Mouse (Mus musculus): Measurements from ENCODE around the gene Olfr648.
A peak's percentile ranks its signal among the peaks of the same experiment; 100 is the strongest.

Gene Olfr648

GRCm38 (mm10) chr7:104183292-104183691 lies at the start of gene Olfr648:
Gene Olfr648, minus strand, starts transcription at chr7:104183392.
- no peak for DNase-seq

DNA sequence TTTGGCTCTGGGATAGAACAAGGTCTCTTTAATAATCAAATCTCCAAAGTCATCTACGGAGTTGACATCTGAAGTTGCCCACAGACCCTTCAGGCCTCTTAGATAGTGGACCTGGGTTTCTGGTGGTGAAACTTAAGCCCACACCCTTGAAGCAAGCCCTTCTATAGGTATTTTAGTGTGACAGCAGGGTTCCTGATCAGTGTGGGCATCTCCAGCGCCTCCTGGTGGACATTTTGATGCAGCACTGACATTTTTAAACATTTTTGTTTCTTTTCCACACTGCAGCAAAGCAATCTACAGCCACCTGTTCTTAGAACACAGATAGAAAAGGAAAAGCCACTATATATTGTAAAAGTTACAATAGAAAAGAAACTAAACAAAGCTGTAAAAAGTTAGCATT lies 48.0 kb upstream of the Olfr648 start:
- no peak for DNase-seq

GRCm38 (mm10) chr7:104218701-104219569 lies 35.7 kb upstream of the Olfr648 start, which contains the start of gene Trim6:
Gene Trim6, plus strand, starts transcription at chr7:104218793.
- DNase-seq: peak in 1 of 2 experiments; percentile 16

DNA sequence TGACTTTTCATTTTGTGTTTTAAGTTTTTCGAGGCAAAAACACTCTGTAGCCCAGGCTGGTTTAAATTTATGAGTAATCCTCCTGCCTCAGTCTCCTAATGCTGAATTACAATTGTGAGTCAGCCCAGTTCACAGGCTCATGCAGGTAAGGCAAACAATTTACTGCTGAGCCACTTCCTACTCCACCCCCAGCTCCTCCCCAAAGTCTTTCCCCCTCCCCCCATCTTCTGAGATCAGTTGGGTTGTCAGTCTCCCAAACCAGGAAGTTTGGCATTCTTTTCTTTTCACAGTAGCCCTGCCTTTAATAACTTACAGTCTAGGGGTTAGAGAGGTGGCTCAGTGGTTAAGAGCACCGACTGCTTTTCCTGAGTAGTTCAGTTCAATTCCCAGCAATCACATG lies 34.7 kb upstream of the Olfr648 start:
- DNase-seq: no peak

DNA sequence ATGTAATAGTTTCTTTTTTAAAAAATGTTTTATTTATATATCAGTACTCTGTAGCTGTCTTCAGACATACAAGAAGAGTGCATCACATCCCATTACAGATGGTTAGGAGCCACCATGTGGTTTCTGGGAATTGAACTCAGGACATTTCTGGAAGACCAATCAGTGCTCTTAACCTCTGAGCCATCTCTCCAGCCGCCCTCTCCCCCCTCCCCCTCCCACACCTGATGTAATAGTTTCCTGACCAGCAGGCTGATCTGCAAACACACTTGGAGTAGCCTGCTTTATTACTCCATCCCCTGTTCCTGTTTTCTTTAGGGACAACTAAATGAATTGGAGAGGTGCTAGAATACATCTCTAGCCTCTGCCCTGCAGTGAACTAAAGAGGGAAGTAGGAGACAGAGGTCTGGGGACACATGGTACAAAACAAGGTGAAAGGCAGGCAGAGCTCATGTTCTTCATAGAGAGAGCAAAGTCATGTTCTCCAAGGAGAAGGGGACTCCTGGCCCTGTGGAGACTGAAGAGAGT lies 32.9 kb upstream of the Olfr648 start:
- DNase-seq: no peak

- no peak for DNase-seq
These were observed 23.0 kb upstream of the Olfr648 start for GRCm38 (mm10) chr7:104206197-104206596.

DNA sequence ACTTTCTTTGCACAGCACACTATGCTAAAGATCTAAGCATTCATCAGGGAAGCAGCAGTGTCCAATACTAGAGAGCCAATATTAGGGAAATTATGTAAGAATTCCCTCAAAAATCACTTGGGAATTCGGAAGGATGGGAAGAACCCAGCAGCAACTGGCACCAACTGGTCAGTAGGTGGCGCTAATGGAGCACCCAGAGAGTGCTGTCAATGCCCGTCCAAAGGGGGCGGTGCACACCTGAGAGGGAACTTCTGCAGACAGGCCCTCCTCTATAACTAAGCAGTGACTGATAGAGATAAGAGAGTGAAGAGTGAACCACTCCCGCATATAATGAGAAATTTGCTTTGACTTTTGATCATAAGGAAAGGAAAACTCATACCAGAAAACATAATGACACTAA lies 16.6 kb upstream of the Olfr648 start:
- peak; percentile 29 to 41 for DNase-seq

GRCm38 (mm10) chr7:104195885-104196284 lies 12.7 kb upstream of the Olfr648 start, which contains the start of gene Olfr649:
Gene Olfr649, minus strand, starts transcription at chr7:104195985.
- no peak for DNase-seq

DNA sequence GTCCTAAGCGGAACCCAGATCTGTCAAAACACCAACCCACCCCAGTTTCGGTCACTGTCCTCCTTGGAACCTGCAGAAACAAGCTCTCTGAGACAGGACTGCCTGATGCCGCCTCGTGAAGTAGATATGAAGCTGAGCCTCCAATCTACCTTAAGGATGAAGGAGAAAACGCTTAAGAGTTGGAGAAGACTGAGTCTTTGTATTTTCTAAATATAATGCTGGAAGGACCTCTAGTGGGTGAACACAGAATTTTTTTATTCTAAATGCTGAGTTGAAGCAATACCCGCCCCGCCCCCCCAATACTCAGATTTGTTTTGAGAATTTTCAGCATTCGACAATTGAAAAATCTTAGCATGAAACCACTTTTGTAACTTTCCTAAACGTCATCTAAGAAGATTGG lies 8.1 kb upstream of the Olfr648 start:
- no peak for DNase-seq

GRCm38 (mm10) chr7:104179074-104179473 lies 4.1 kb downstream of the Olfr648 start:
- no peak for DNase-seq

DNA sequence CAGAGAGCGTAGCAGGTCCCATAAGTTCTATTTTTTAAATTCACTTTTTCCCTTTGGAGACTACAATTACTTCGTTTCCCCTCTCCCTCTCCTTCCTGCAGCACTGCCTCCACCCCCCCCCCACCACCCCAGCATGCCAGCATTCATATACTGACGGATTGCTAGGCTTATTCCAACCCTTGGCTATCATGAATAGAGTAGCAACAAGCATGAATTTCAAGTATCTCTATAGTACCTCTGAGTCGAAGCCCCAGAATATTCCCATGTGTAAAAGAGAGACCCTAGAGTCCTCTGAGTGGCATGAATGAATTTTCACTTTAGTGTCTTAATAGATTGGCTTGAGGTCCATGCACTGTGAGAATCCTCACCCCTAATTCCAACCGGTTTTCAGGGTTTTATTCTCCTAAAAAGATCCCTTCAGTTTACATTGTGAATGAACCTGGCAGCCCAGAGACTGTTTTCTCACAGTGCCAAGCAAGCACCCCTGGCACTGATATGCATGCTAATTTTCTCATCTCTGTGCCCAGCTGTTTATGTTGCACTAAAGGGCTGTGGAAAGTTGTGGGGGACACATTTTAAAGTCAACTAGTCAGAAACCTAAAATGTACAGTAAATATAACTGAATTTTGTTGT lies 4.7 kb downstream of the Olfr648 start:
- no peak for DNase-seq

- no peak for DNase-seq
These were observed 8.1 kb downstream of the Olfr648 start for GRCm38 (mm10) chr7:104175085-104175484.

DNA sequence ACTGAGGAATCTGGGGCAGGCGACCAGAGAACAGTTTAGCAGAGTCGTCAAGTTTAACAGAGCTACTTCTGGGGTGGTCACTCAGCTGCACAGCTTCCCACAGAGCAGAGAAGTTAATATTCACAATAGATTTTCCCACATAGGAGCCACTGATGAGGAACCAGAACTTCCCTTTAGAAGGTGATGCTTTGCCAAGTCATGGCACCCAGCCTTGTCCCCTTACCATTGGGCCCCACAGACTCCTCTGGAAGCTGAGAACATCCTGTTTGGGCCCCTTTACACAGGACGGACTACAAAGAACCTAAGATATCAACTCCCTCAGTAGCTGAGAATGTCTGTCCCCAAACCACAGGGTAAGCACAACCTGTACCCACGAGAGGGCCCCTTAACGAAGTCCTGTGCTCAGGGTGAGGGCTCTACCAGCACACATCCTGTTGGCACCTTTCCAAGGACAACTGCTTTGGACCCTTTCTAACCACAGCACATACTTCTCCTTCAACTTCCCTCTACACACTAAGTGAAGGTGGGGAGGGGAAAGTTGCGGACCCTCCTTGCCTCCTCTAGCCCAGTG lies 13.5 kb downstream of the Olfr648 start:
- peak in 1 of 2 experiments; percentile 9 for DNase-seq

DNA sequence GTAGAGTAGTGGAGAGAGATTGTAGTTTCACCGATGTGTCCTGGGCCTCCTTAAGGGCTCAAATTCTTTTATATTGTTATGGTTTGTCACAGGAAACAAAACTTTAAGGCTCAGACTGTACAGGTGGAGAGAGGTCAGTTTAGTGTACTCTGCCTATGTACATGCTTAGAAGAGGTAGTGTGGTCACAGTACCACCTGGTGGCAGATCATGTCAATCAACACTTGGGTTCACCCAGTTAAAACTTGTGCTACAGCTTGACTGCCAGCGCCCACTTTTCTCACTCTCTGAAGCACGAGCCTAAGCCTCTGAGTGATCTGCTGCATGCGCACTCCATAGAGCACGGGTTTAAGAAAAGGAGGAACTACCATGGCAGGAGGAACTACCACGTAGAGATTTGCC lies 16.1 kb downstream of the Olfr648 start:
- DNase-seq: no peak

DNA sequence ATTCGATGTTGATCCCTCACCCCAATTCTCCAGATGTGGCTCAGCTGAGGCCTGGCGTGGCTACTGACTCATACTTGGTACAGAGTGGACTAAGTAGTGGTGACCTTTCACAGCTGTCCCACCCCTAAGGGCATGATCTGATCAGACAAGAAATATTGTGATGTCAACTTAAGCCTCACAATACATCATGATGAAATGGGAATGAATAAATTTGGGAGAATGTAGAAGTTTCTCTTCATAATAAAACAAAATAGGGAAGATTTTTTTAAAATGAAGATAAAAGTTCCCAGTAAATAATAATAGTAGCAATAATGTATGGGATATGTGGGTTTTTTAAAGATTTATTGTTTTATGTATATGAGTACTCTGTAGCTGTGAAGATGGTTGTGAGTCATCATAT lies 32.7 kb downstream of the Olfr648 start, which contains the start of gene Ubqlnl:
Ubqlnl (minus strand) TSS at position 101 of the 400 bp plus-strand sequence.
- DNase-seq: no peak

GRCm38 (mm10) chr7:104143179-104143578 lies 40.0 kb downstream of the Olfr648 start, which contains the start of gene Ubqln3:
Gene Ubqln3, minus strand, starts transcription at chr7:104143279.
- DNase-seq: no peak

DNA sequence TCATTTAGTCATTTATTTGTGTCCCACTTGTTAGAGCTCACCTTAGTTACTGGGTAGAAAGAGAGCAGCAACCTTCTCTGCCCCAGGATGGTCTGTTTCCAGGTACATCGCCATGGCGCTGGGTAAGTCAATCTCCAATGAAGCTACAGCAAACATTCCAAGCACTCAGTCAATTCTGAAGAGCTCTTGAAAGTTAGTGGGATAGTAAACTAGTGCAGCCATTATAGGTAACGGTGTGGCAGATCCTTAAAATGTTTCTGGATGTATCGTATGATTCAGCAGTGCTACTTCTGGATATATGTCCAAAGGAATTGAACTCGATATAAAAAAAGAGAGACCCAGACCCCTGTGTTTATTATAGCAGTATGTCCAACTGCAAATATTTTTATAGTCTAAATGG lies 45.9 kb downstream of the Olfr648 start, which contains the start of gene Olfr643:
Olfr643 (minus strand) TSS at position 101 of the 400 bp plus-strand sequence.
- DNase-seq: no peak

DNA sequence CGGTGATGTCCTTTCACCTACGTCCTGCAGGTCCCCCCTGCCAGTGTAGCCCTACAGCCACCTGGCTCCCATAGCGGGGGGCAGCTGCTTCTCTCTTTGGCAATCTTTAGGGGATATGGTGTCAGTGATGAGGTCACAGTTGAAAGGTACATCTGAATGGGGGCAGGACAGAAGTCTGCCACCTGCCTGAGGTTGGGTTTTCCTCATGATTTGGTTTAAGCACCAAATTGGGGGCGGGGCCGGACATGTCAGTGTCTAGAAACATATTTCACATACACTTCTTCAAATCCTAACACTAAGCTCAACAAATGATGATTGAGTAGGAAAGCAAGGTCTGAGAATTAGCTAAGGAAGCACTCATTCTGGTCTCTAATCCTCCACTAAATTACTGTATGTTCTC lies 53.5 kb downstream of the Olfr648 start, which contains the start of gene Ubqln5:
Ubqln5 (minus strand) TSS at position 101 of the 400 bp plus-strand sequence.
- no peak for DNase-seq
